Mouse (Mus musculus): ENCODE results near the gene Pmpca.

GRCm38 (mm10) chr2:26380131-26380771, 8.9 kb upstream of the Pmpca start, which contains the start of gene Snapc4:
- TF ChIP-seq CTCF (IDR thresholded peaks at IDR 0.05; ENCODE audit: low read depth, low read length) (no peak), TAL1 (conservative IDR thresholded peaks at IDR 0.05; ENCODE audit: low read depth, low read length) (no peak), GATA1 (IDR thresholded peaks at IDR 0.05; ENCODE audit: borderline replicate concordance, low read length) (no peak)

Data from G1E (cell line).